Mouse (Mus musculus) adrenal gland, postnatal 36 days (tissue): ENCODE results near the gene Gm20696. TPM values are rescaled to one million over a fixed set of nuclear protein-coding genes. Genes with fewer than 3 reads are reported as not detected.
A peak's percentile ranks its signal among the peaks of the same experiment; 100 is the strongest.

ENCODE experiments used
- DNase-seq, 2 experiments: peaks; one replicate each; pipeline ENCODE4 v3.0.0; 2021; ENCODE audit warnings: mixed read lengths in 1 of 2
- total RNA-seq, 2 experiments: library from RNA; stranded (reverse); gene quantifications; 2 replicates each; pipeline ENCODE4 v1.2.3; 2021

Gene Gm20696
- total RNA-seq, 2 experiments from 2014 or later, result 3.4 to 4.7 TPM

DNA sequence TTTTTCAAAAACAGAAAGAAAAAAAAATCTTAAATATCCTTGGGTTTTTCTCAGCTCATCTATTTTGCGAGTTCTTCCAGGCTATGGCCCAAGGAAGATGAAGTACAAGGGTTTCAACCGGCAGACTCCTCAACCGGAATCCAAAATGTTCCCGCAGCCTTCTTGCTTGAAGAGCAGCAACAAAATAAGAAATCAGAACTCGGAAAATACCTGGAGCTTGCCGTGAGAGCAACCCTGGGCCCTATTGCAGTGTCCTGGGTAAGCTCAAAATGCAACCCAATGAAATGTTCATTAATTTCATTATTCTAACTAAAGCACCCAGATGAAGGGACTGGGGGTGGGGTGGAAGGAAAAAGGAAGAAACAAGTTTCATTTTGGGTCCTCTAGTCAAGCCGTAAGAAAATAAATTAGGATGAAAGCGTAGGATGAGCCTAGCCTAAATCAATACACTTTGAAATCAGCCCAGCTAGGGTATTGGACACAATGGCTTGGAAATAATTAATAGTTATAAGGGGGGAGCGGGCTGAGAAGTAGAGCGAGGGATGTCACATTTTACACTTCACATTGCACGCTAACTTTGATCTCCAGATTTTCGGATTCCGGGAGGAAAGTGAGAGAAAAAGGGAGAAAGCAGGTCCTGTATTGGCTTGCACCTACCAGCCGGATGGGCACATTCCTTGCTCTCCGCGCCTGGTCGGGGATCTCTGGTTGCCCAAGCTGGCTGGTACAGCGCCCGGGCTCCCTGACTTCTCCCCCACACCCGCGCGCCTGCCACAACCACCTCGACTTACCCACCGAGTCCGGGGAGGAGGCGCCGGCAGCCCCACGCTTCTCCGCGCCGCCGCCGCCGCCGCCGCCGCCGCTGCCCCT lies 146.6 kb downstream of the Gm20696 start:
- DNase-seq, result peak; percentile 65 to 67

DNA sequence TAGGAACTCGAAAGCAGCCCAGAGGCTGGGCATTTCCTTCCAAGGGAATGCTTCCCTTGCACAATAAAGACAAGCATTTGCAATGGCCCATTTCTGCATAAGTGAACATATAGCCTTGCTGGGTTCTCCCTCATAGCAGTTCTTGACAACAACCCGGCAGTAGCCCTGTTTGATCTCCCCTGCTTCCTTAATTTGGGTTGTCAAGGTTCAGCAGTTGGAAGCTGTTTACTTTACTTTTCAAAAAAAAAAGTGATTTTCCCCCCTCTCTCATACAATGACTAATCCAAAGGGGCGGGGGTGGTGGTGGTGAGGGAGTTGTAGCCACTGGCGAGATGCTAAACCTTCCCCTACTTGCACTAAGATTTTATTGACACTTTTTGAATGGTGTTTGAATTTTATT lies 147.5 kb downstream of the Gm20696 start:
- no peak for DNase-seq

DNA sequence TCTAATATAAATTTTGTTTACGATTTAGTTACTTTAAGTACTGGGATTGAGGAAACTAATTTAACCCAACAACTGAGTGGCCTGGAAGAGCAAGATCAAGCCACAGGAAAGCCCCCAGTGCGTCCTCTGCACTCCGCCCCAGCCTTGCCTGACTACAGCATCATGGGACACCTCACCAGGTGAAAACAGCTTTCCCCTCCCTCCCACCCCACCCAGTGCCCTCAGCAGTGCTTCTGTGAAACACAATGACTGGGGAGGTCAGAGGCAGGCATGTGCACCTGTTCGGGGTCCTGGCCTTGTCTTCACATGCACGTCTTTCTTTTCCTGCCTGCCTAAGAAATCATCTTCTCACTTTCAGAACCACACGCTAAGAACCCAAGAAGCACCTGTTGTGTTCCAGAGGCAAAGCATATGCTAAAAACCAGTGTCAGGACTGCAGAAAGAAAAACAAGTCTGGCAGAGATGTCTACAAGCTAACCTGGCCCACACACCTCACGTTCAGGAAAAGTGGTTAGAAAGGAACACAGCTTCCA lies 150.9 kb downstream of the Gm20696 start:
- no peak for DNase-seq

DNA sequence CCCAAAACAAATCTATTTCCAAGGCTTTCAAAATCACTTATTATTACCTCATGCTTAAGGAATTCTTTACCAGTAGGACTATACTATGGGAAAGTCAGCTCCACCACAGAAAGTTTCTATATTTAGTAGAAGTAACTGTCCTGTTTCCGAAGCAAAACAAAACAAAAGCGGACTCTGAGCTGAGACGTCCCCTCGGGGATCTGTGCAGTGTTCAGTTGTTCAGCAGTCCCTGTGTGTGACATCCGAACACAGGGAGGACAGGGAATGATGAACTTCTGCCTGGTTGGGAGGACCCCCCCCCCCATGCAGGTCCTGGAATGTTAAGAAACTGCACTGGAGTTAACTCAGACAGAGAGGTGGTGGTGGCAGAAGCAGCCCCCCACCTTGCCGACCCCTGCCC lies 154.7 kb downstream of the Gm20696 start:
- no peak for DNase-seq

DNA sequence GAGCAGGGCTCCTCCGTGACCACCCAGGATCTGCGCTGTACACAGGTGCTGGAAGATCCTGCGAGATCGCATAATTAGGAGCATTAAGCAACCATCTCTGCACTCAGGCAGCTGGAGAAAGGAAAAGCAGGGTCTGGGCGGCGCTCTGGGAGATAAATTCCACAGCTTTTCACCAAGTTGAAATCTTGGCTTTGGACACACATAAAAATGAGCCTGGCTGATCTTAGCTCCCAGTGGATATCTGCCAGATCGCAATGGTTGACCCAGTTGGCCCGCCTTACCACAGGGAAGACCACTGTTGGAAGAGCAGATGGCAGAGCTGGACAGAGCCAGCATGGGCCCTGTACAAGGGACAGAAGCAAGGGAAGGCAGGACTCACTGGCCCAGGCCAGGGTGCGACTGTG lies 157.4 kb downstream of the Gm20696 start:
- DNase-seq, result no peak

DNA sequence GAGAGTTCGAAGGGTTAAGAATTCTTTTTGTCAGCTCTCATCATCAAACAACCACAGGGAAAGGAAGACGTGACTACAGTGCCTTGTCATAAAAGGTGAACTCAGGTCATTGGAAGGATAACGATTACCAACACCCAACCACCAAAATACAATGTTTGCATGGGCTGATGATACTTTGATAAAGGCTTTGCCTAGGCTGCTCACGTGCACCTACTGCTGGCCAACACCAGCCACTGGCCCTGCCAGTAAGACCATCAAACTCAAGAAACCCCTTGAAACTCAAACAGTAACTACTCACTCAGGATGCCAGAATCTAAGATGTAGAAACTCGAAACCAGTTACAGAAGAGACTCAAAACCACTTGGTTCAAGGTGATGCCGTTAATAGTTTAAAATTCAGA lies 159.8 kb downstream of the Gm20696 start:
- DNase-seq, result no peak

DNA sequence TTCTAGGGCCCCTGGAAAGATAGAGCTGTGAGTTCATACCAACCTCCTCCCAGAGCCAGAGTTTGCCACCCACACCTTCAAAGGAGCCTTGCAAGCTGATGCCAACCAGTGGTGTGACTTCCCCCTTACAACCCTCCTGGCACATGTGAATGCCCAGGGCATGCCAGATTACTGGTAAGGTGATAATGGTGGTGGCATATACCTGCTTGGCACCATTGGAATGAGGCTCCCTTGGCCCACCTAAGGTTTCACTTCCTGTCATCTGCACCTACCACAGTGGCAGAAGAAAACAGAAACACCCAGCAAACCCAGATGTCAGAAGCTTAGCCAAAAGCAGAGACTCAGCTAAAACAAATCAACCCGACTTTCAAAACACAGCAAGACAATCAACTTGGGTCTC lies 162.9 kb downstream of the Gm20696 start:
- DNase-seq, result no peak

DNA sequence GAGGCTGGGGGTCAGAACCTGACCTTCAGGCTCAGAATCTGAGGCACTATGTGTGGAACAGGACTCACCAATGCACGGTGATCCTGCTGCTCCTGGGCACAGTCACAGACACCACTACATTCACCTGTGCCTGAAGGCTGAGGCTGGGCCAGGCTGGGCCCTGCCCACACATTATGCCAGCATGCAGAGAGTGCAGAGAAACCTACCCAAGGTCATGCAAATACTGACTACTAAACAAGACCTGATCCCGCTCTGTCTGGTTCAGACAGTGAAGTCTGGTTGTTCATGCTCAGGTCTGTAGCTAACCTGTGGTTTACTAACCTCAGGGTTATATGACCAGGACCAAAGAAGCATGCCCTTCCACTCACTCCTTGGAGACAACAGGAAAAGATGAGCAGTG lies 163.9 kb downstream of the Gm20696 start:
- DNase-seq, result no peak

DNA sequence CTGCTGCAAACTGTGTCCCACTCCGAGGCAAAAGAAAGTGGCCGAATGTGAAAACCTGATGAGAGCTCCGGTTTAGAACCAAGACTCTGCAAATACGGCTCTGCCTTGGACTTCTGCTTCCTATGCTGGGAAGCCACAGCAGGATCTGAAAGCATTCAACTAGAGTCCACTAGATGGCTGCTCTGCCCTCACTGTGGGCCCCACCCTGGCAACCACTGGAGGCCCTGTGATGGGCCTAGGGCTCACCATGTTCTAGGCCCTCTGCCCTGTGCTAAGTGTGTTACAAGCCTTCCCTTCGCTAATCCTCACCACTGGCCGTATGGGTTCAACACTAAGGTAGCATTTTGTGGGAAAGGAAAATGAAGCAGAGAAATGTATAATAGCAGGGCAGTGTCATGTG lies 164.3 kb downstream of the Gm20696 start:
- DNase-seq, result no peak

DNA sequence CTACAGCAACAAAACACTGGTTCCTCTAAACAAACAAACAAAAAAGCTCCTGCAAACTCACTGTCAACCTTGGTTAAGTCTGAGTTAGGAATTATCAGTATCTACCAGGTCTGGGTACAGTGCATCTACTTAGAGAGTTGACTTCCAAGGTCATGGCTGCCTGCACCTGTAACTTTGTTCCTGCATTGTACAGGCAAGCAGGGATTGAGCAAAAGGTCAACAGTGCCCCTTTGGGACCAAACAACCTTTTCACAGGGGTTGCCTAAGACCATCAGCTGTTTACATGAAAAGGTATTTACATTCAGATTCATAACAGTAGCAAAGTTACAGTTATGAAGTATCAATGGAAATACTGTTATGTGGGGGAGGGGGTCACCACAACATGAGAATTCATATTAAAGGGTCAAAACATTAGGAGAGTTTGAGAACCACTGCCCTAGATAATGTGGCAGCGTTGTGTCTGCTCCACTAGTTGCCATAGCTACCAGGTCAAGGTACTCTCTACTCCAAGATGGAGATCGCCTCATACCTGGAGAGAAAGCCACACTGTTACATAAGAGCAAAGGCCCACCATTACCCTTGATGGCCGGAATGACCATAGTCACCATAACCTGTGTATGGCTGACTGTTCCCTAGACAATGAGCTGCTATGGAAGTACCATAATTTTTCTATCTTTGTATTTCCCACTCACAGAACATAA lies 165.9 kb downstream of the Gm20696 start:
- no peak for DNase-seq

DNA sequence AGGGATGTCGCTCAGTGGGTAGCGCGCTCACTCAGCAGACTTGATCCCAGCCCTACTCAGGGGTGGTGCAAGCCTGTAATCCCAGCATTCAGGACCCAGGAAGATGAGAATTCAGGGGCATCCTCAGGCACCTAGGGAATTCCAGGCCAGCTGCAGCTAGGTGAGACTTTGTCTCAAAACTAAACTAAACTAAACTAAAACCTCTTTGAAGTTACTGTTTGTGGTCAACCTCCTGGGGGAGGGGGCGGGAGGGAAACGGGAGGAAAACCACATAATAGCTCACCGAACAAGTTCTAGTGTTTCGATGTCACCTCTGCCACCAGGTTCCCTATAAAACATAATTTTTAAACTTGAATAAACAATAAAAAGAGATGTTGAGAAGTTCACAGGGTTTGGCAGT lies 168.5 kb downstream of the Gm20696 start:
- DNase-seq, result no peak

DNA sequence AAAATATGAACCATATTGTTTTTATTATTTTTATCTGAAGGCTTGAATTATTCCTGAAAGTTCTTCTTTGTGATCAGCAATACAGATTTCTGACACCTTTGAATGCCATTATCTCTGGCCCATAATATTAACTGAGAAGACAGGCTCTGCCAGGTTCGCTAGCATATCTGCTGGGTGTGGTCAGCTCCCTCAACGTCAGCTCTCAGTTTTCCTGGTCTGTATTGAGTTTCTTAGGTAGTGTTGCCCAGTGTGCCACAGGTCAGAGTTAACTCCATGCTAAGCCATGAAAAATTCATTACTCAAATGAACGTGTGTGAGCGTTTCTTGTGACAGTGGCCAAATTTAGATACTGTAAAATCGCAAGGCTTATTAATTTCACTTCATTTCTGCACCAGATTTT lies 170.5 kb downstream of the Gm20696 start:
- no peak for DNase-seq

DNA sequence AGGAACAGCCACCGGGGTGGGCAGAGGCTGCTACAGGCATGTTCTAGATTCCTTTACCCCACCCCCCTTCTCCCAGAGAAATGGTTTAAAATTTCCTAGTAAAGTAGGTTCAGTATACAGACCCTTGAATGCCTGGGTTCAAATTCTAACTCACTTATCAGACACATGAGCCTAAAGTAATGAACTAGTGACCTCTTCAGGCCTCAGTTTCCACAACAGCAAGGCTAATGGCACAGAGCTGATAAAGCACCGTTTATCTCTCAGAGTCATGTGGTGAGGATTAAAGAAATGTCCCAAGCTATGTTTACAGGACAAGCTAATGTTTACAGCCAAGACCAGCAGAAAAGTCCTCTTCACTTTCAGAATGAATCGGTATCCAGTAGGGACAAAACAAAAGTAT lies 173.7 kb downstream of the Gm20696 start:
- DNase-seq, result no peak

DNA sequence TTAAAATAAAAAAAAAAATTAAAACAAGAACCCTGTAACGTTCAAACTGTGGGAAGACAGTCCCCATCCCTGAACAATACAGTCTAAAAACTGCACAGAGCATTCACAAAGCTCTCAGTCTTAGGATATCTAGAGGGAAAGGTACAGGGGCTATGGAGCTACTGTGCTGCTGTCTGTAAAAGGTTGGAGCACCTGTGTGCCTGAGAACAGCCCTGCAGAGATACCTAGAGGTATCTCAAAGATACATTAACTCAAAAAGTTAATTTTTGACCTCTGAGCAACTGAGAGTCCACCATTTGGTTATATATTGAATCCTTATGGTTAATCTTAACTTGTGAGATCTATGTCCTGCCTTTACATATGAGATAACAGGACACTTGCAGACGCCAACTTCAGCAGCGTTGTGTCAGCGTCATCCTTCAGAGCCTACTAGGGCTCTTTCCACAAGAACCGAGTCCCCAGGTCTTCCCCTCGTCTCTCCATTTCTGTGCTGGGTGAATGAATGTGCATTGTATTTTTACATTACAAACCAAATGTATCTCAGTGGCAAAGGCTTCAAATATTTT lies 174.5 kb downstream of the Gm20696 start:
- no peak for DNase-seq

DNA sequence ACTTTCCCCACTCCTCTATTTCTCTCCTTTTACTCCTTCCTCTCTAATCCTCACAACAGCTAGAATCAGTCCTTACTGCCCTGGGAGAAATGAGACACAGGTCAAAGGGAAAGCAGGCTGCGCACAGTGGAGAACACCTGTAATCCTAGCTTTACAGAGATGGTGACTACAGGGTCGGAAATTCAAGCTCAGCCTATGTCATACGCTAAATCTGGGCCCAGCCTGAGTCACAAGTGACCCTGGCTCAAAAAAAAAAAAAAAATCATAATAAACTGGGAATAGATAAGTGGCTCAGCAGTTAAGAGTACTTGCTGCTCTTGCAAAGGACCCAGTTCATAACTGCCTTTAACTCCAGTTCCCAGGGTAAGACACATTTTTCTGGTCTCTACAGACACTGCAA lies 175.5 kb downstream of the Gm20696 start:
- DNase-seq, result peak; percentile 22 to 39

DNA sequence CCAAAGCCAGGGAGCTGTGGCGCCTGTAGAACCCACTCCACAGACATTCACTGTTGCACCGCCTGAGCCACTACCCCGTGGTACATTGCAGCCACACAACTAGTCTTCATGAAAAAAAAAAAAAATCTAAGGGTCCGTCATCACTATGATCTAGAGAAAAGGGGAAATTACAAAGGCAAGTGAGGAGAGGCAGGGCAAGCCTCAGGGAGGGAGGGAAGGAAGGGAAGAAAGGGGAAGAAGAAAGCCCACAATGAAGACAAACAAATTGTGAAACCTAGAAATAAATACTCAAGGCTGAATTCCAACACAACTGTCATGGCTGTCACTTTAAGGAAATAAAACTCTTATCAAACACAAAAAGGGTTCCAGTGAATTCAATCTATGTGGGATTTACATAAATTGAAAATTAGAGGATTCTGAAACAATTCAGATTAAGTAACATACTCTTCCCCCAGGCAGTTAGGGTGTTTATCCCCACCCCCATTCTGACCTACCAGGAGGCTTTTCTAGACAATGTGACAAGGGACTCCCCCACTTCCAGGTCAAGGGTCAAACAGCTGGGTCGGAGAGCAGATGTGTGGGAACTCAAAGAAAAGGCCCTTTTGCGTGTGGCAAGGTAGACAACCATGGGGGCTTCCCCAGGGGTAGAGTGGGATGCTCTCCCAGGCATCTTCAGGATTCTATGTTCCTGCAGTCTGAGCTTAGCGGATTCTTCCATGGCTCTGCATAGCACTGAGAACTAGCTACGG lies 176.5 kb downstream of the Gm20696 start:
- DNase-seq, result no peak

DNA sequence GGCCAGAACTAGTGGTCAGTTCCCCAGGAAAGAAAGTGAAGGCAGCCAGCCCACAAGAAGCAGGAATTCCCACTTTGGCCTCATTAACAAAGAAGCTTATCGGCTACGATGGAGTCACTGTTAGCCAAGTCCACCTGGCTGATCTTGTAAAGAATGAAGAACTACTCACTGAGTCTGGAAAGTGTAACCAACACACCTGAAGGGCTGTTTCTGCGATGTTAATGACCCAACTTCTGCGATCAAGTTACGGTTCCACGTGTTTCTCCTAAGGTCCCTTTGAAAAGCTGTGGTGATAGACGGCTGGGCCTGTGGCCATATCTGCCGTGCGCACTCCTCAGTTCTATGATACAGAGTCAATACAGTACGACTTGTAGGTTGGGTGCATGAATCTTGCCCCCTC lies 177.2 kb downstream of the Gm20696 start:
- no peak for DNase-seq

DNA sequence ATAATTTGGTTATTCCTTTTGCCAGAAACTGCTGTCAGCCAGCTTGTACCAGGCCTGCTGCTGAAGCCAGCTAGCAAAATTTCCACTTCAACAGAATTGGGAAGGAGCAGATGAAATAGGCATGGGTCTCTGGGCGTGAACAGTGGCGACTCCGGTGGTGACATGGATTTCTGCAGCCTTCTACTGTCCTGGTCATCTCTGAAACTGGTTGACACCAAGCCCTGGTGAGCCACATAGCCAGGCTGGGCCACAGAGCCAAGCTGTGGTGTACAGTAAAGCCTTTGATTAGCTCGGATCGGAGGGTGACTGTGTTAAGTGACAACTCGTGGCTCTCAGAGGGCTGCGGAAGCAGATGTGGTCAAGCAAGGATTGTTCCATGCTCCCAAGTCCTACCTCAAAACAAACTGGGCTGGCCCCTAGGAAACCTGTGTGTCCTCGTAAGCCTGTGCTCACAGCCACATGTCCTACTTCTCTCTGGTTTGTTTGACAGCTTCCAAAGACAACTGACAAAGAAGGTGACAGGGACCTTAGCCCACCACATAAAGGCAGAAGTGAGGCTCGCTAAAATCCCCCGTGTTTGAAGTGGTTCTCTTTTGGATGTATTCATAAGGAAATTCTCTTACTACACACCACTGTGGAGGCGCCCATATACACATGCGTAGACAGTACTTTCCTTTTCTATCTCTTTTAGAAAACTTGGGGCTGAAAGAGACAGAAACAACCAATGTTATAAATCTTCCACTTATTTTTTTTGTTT lies 180.5 kb downstream of the Gm20696 start:
- DNase-seq, result peak in 1 of 2 experiments; percentile 31

DNA sequence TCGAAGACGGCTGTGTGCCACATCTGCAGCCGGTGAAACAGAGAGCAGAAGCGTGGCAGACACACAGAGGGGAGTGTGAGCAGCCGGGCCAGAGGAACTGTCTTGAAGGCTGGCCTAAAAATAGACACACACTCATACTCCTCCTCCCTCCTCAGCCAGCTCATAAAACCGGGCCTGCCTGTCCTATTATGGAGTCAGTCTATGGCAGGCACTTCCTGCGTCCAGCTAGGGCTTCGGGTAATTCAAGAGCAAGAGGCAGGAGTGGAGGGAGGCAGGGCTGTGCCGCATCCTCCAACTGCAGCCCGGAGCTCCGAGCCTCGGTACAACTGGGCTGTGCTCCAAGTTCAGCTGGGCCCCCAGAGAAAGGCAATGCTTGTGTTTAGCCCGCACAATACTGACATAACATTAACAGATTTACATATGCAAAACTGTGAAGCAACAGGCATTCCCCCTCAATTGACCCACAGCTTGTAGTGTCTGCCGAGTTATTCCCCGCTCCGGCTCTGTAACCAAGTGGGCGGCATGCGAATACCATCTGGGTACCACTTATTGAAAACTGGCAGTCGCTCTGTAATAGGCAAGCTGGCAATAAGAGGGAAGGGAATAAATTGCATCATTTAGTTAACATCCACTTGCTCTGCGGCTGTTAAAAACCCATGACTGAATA lies 181.2 kb downstream of the Gm20696 start:
- DNase-seq, result peak; percentile 66 to 73

DNA sequence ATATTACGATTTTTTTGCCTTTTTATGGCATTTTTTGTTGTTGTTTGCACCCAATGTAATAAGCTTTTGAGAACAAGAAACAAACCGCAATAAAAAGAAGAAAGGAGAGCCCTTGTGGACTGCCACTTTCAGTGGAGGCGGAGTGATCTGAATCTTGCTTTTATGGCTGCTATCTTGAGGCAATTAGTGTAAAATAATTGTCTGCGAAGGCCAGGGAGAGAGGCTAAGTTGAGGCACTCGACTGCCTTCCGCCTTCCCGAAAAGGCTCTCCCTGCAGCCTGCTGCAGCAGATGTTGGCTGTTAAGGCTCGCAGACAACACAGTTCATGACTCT lies 181.7 kb downstream of the Gm20696 start:
- DNase-seq, result no peak

DNA sequence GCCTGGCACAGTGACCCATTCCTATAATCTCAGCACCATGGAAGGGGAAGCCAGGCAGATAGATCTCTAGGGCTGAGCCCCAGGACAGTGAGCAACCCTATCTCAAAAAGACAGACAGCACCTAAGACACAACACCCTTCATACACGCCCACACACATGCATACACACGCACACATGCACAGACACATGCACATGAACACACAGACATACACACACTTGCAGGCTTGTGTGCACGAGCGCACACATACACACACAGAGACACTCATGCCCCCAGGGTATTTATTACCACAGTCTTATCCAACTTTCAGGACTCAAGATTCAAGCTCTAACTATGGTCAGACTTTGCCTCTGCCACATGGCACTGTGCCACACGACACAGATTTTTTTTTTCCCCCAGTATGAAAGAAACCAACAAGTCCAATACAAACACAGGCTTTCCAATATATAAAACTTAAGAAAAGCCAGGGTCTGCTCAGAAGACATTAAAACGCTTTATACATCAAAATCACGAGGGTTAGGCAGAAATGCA lies 182.3 kb downstream of the Gm20696 start:
- no peak for DNase-seq
